Mouse (Mus musculus) lung, postnatal 4 days (tissue): ENCODE data around the gene Frmd5.

Source experiments
- DNase-seq, 2 experiments: peaks; one replicate each; pipeline ENCODE4 v3.0.0; 2021

Frmd5 gene

DNA sequence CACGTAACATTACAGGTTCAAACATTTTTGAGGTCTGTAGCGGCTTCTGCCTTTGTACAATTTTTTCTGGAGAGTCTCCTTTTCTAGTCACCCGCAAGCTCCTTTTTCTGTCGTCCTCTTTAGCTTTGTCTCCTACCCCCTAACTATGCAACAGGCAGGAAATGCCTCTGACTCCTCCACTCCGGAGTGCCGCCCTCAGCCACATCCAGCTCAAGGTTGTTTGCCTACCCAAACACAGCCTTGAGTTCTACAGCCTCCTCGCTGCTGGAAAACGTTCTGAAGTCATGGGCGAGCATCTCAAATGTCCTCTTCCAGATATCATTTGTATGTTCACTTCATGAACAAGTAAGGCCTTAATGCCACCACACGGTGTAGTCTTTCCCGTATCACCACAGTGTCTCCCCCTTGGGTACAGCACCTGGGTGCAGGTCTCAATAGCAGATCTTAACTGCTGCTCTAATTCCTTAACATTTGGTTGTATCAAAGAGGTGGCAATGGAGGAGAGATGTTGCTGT lies 45.5 kb downstream of the Frmd5 start:
- DNase-seq, result no peak

GRCm38 (mm10) chr2:121760646-121761045 lies 46.2 kb downstream of the Frmd5 start:
- DNase-seq, result no peak

- DNase-seq, result no peak
Observed at GRCm38 (mm10) chr2:121758258-121758657, 48.6 kb downstream of the Frmd5 start.

DNA sequence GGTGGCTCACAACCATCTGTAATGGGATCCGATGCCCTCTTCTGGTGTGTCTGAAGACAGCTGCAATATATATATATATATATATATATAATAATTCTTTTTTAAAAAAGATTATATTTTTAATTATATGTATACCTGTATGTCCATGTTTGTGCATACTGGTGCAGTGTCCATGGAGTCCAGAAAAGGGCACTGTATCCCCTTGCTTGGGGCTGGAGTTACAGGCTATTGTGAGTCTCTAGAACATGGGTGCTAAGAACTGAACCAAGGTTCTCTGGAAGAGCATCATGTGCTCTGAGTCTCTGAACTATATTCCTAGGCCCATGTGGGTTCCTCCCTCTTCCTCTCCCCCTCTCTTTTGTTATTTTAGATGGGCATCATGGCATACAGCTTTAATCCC lies 50.6 kb downstream of the Frmd5 start:
- no peak for DNase-seq

DNA sequence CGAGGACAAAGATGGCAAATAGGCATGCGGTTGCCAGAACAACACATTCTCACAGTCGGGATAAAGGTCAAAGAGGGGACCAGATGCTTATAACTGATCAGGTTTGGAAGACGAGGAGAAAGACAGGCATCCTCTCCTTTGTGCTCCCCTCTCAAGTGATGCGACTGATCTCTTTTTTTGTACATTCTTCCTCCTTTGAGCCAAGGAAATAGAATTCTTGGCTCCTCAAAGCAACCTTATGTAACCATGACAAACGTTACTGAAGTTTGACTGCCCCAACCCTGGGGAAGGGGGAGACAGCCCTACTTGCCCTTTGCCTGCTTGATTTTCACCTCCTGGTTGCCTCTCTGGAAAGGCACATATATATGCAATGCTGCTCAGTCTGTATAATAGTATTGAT lies 51.8 kb downstream of the Frmd5 start:
- DNase-seq, result no peak

DNA sequence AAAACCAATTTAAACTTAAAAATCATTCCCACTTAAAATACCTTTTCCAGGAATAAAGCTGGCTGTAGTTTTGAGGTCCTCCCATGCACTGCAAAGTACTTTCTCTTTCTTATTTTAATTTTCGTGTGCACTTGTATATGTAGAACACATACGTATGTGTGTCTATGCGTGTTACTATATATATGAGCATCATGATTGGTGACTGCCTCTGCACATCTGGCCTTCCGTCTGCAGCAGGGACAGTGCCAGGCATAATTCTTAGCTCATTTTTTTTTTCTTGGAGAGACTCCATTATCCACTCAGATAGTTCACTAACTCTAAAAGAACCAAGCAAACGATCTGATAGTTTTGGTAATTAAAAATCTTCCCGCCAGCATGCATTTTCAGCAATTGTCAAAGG lies 56.8 kb downstream of the Frmd5 start:
- DNase-seq, result no peak

- no peak for DNase-seq
Observed at GRCm38 (mm10) chr2:121741151-121741550, 65.7 kb downstream of the Frmd5 start.

DNA sequence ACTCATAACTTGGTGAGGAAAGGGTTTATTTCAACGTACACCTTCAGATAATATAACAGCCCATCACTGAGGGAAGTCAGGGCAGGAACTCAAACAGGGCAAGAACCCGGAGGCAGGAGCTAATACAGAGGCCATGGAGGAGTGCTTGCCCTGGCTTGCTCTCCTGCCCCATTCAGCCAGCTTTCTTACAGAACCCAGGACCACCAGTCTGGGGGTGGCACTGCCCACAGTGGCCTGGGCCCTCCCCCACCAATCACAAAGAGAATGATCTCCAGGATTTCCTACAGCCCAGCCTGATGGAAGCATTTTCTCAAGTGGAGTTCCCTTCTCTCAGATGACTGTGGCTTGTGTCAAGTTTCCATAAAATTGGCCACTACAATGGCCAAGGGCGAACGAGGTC lies 67.5 kb downstream of the Frmd5 start:
- no peak for DNase-seq

GRCm38 (mm10) chr2:121733426-121733825 lies 73.5 kb downstream of the Frmd5 start:
- no peak for DNase-seq

DNA sequence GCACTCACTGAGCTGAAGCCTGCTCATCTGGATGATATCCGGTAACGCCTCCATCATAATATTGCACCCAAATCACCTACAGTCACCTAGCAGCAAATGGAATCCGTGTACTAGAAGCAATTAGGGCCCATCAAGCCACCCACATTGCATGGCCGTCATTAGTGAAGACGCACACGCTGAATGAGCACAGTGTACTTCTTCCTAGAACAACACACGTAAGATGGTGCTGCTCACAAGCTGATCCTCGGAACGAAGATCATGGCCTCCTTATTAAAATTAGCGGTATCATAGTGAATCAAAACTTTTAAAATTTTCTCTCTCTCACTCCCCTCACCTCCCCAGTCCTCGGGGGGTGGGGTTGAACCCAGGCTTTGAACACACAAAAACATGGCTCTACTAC lies 76.4 kb downstream of the Frmd5 start:
- no peak for DNase-seq

DNA sequence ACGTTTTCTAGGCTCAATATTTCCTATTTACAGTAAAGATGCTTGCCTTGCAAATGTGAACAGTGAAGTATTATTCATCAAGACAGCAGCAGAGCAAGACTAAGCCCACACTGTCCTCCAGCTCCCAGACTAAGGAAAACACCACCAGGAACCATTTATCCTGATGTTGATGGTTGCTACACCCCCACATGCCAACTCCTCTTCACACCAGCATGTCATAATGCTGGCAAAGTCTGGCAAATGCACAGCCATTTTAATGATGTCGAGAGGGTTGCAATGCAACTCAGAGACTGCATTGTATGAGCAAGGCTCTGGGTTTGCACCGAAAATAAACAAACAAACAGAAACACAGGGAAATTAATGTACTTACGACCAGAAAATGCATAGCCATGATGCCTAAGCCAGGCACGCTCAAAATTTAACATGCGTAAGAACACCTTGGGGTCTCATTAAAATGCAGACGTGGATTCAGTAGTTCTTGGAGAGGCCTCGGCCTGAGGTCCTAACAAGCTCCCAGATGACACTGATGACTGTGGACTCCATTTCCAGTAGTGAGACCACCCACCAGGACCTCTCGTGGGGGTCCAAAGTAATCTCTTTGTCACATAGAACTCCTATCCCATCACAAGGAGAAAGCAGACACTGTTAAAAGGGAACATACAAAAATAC lies 77.8 kb downstream of the Frmd5 start:
- DNase-seq, result no peak

DNA sequence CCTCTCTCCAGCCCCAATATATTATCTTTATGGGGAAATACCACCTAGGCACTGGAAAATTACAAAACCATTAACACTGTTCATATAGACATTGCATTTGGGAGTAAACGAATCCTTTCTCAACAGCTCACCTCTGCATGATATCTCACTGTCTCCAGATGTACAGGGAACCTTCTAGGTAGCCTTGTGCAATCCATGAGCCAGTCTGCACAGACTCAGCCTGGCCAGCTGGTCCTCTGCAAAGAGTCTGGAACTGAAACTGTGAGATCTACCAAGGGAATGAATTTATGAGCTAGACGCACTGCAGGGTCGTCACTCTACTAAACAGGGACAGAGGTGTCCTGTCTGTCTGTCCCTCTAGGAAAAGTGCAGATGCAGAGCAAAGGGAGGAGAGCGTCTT lies 82.0 kb downstream of the Frmd5 start:
- DNase-seq, result no peak

GRCm38 (mm10) chr2:121723796-121724195 lies 83.1 kb downstream of the Frmd5 start:
- no peak for DNase-seq

DNA sequence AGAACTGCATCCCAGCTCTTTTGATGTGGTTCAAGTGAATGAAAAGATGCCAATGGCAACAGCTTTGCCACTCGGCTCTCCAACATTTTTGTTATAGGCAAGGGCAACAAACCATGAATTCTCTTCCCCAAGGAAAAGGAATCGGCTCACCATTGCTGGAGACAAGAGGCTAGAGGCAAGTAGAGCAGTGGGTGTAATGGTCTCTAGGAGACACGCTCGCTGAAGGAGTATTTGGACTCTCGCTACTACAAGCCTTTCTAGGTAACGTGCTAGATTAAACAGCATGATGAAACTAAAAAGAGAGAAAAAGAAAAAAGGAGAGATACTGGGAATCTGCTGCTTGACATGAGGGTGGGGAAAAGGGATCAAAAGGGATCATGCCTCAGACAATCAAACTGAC lies 87.9 kb downstream of the Frmd5 start:
- DNase-seq, result no peak

DNA sequence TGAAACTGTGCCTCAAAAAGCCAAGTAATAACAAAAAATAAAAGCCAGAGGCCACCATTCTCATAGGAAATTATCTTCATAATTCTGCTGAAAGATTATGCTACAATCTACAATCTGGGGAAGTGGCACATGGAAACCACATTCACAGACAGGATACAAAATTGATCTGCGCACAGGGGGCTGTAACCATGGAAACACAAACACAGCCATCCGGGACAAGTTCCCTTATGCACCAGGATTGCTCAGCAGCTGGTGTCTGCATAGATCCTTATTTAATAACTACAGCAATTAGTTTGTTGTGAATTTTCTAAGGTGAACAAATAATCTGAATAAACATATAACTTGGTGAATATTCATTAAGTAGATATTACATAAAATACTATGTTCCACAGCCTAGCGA lies 89.8 kb downstream of the Frmd5 start:
- DNase-seq, result no peak

DNA sequence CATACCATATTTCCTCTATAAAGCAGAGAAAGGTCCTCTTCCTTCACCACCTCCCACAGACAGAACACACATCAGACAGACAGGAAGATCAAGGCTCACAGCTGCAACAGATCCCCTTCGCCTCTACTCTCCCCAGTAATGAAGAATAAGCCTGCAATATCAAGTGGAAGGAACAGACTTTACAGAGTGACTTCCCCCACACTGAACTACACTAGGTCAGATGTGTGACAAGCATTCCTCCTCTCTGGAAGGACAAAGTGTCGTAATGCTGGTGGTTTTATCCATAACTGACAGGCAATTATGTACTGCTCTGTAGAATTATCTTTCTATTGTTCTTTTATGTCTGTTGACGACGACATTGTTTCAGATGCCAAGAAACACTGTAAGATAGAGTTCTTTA lies 93.3 kb downstream of the Frmd5 start:
- no peak for DNase-seq

DNA sequence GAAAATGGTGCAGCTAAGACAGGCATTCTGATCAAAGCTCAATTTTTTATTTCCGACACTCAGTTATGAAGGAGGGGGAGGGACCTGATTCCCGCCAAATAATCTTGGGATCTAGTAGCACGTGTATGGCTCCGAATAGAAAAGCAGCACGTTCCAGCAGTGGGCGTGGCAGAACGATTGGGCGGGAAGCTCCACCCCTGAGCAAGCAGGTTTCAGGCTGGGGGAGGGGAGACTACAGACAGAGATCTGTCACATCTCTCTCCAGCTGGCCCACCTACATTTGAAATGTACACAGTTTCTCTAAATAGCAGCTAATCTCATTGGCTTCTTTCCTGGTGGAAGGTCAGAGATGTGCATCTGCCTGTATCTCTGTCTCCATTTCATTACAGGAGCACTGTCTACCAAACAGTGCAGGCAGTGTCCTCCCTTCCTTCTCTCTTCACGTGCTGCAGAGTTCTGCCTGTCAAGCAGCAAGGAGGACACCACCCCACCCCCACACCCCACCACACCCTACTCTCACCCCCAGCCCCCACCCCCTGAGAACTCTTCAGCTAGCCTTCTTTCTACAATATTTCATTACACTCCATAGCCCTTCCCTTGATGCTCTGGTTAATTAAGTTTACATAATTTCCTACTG lies 95.0 kb downstream of the Frmd5 start:
- no peak for DNase-seq

DNA sequence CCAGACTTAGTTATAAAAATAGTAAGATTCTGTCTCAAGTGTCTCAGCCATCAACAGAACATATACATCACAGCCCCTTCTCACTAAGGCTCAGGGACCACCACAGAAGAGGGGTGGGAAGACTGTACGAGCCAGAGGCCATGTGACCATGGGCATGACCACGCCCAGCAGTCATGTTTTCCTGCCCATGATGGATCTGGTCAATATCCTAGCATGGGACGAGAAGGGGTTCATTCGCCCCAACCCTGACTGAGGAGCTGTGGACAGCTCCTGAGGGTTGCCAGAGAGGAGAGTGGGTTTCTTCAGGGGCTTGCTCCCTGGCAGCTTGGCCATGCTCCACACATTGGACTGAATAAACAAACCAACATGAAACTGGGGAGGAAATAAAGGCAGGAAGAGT lies 97.8 kb downstream of the Frmd5 start:
- no peak for DNase-seq

DNA sequence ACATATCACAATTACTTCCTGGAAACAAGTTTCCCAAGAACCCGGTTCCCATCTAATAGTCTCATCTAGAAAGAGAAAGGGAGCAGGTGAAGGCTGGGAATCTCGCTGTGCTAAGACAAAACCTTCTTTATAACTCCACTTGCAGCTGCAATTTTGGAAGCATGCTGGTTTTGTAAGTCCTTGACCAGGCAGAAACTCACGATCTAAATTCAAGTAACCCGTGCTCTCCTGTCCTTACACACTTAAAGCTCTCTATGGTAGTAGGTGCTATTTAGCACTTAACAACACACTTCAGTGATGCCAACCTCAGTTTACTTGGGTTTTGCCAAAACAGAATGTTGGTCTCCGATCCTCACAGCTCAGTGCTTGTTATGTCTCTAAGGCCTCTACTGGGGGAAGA lies 99.4 kb downstream of the Frmd5 start:
- DNase-seq, result no peak

DNA sequence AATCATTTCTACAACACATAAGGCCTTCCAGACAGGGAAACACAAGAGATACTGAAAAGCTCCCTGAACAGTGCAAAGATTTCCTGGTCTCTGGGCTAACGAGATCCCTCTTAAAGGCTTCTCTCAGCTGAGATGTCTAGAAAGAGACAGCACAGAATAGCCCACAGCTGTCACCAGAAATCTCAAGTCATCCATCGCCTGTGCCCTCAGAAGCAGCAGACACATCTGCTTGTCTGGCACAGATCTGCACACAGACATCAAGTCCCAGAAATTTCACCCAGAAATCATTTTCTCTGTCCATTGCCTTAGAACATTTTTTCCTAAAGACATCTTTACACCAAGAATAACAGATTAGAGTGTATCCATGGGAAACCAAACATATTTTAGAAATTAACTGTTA lies 101.1 kb downstream of the Frmd5 start:
- no peak for DNase-seq

DNA sequence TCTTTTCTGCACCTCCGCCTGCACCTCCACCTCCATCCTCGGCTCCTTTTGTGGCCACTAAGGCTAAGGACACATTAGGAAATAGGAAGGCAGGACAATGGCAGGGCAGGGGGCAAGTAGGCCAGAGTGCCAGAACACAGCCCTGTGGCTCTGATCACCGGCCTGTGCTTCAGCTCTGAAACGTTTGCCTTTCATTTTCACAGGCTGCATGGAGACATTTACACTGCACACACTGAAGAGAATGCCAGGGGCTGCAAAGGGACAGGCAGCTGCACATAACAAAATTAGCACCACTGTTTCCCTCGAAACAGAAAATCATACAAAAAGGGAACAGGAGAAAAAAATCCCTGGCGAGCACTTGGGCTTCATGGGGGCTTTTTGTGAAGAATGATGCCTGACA lies 107.6 kb downstream of the Frmd5 start:
- no peak for DNase-seq

DNA sequence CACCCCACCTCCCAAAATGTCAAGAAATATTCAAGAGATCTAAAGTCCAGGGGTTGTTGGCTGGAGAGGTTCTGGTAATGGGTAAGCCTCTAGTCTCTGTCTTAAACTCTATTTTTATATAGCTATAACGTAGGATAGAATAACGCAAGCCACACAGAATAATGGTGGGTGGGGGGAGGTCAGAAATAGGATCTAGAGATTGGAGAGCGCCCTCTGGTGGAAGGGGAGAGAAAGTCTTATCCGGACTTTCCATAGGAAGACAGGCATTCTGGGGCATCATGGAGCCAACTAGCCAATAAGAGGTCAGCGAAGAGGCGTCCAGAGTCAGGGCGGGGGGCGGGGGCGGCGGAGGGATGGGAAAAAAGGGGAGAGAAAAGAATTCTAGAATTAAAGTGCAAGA lies 111.5 kb downstream of the Frmd5 start:
- DNase-seq, result no peak

DNA sequence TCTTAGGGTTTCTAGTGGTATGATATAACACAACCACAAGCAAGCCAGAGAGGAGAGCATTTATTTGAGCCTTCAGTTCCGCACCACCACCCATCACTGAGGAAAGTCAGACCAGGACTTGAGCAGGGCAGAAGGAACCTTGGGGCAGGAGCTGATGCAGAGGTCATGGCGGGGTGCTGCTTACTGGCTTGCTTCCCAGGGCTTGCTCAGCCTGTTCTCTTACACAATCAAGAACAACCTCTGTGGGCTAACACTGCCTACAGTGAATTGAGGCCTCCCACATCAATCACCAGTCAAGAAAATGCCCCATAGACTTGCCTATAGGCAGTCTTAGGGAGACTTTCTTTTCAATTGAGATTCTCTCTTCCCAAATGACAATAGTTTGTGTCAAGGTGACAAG lies 118.8 kb downstream of the Frmd5 start:
- DNase-seq, result no peak

DNA sequence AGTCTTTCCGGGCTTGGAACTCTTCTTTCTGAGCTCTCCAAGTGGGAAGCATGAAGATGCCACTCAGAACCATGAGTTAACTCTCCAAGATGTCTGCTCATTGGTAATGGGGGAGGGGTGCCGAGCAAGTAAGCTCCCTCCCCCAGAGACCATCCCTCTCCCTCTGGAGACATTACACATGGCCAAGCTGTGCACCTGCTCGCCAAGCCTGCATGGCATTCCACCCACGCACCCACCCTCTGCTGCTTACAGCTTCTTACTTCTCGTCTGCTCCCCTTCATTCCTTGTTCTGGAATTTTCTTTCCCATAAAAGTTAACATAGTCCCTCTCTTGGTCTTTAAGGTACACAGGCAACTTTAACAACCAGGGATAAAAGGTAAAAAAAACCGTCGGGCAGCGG lies 123.3 kb downstream of the Frmd5 start:
- DNase-seq, result no peak

DNA sequence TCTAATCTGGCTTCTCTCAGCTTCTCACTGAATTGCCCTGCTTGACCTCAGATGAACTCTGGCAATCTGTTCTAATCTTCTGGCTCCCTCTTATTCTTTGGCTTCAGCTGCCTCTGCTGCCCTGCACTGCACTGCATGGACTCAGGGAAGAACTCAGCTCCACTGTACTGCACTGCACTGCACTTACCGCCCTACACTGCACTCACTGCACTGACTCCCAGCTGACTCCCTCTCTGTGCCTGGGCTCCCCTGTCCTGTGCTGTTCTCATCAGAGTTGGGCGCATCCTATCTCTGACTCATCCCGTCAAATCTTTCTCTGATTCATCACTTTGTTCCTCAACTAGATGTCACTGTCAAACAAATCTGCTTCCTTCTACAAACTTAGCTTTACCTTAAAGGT lies 124.5 kb downstream of the Frmd5 start:
- DNase-seq, result no peak
